Mouse (Mus musculus) cortical plate, adult 2 months (tissue): Measurements from ENCODE around the gene Gm15517.

Experiments
- CTCF ChIP-seq: fragments of 200-500 bp; IDR thresholded peaks from 2 replicates; pipeline ENCODE4 v1.5.1; 2011; ENCODE audit warnings: mild to moderate bottlenecking, control low read depth, low read length; ENCODE audit not compliant: insufficient read depth; ENCODE audit errors: extremely low read depth
- POLR2A ChIP-seq: fragments of 200-500 bp; IDR thresholded peaks from 2 replicates; pipeline ENCODE4 v1.6.1; 2011; ENCODE audit warnings: mild to moderate bottlenecking, low read length, control low read depth; ENCODE audit not compliant: insufficient read depth; ENCODE audit errors: extremely low read depth

- TF ChIP-seq CTCF = no peak
- no peak for TF ChIP-seq POLR2A
These were observed 6.3 kb upstream of the Gm15517 start for GRCm38 (mm10) chr7:44254930-44255329.
